Mouse (Mus musculus): ENCODE measurements around the gene Cdc25b. TPM values are rescaled to one million over a fixed set of nuclear protein-coding genes. Genes with fewer than 3 reads are reported as not detected.
A peak's percentile ranks its signal among the peaks of the same experiment; 100 is the strongest.

The Cdc25b gene
- polyA plus RNA-seq, 1 experiment = 12.9 TPM

- peak overlapping the region; percentile 74 for H3K27ac ChIP-seq (ENCODE audit: insufficient read depth, low read depth, low read length)
- TF ChIP-seq CTCF (conservative IDR thresholded peaks at IDR 0.05; ENCODE audit: insufficient read depth, insufficient read length, low read depth, low read length) = no peak
- no peak for TF ChIP-seq POLR2A (IDR thresholded peaks at IDR 0.05; ENCODE audit: low read depth, low read length)
- no peak overlapping the region for H3K4me3 ChIP-seq (ENCODE audit: insufficient read depth, low read depth, low read length)
- no peaks in the 10 kb centered on the region for H3K27me3 ChIP-seq (replicated peaks; ENCODE audit: control insufficient read depth, insufficient read depth, low read length)
- H3K4me1 ChIP-seq (ENCODE audit: control insufficient read depth, insufficient read depth, low read length) = peaks cover 3% of the 10 kb centered on the region; the same call in 1 of the 2 replicates
- WGBS = 71% methylated on average over 6 of the region's 6 CpGs
- H3K36me3 ChIP-seq (ENCODE audit: control insufficient read depth, insufficient read depth, low read length) = no peaks in the 10 kb centered on the region
- DNase-seq = no peak
Observed at GRCm38 (mm10) chr2:131203816-131204409, 17.2 kb downstream of the Cdc25b start.

- TF ChIP-seq POLR2A (IDR thresholded peaks at IDR 0.05; ENCODE audit: low read depth, low read length) = no peak
- no peak for TF ChIP-seq CTCF (conservative IDR thresholded peaks at IDR 0.05; ENCODE audit: insufficient read depth, insufficient read length, low read depth, low read length)
- no peaks in the 10 kb centered on the region for H3K27me3 ChIP-seq (replicated peaks; ENCODE audit: control insufficient read depth, insufficient read depth, low read length)
- 13% methylated on average over 7 of the region's 7 CpGs for WGBS
- peak overlapping the region; percentile 7; the same call in 1 of the 2 replicates for H3K4me3 ChIP-seq (ENCODE audit: insufficient read depth, low read depth, low read length)
- peak; percentile 99 for DNase-seq
- no peaks in the 10 kb centered on the region for H3K36me3 ChIP-seq (ENCODE audit: control insufficient read depth, insufficient read depth, low read length)
- peaks cover 8% of the 10 kb centered on the region; the same call in 1 of the 2 replicates for H3K4me1 ChIP-seq (ENCODE audit: control insufficient read depth, insufficient read depth, low read length)
- H3K27ac ChIP-seq (ENCODE audit: insufficient read depth, low read depth, low read length) = peak overlapping the region; percentile 88
Observed at GRCm38 (mm10) chr2:131204410-131204981, 17.7 kb downstream of the Cdc25b start.

- Histone ChIP-seq H3K27me3 (replicated peaks; ENCODE audit: control insufficient read depth, insufficient read depth, low read length) (no peaks in the 10 kb centered on the region), H3K4me1 (ENCODE audit: control insufficient read depth, insufficient read depth, low read length) (peaks cover 12% of the 10 kb centered on the region; the same call in 1 of the 2 replicates), H3K36me3 (ENCODE audit: control insufficient read depth, insufficient read depth, low read length) (no peaks in the 10 kb centered on the region), H3K27ac (ENCODE audit: insufficient read depth, low read depth, low read length) (no peak overlapping the region), H3K4me3 (ENCODE audit: insufficient read depth, low read depth, low read length) (no peak overlapping the region)
- WGBS = 86% methylated on average over 8 of the region's 8 CpGs
- TF ChIP-seq POLR2A (IDR thresholded peaks at IDR 0.05; ENCODE audit: low read depth, low read length) = no peak
- no peak for TF ChIP-seq CTCF (conservative IDR thresholded peaks at IDR 0.05; ENCODE audit: insufficient read depth, insufficient read length, low read depth, low read length)
- DNase-seq = no peak
Observed at GRCm38 (mm10) chr2:131205521-131206182, 18.9 kb downstream of the Cdc25b start.

- Histone ChIP-seq H3K27me3 (replicated peaks; ENCODE audit: control insufficient read depth, insufficient read depth, low read length) (no peaks in the 10 kb centered on the region), H3K27ac (ENCODE audit: insufficient read depth, low read depth, low read length) (no peak within 1 kb of the TSS), H3K36me3 (ENCODE audit: control insufficient read depth, insufficient read depth, low read length) (no peaks in the 10 kb centered on the region), H3K4me1 (ENCODE audit: control insufficient read depth, insufficient read depth, low read length) (peaks cover 16% of the 10 kb centered on the region; the same call in 1 of the 2 replicates), H3K4me3 (ENCODE audit: insufficient read depth, low read depth, low read length) (no peak within 1 kb of the TSS)
- no peak for DNase-seq
- 78% methylated on average over 4 of the region's 4 CpGs for WGBS
- TF ChIP-seq CTCF (conservative IDR thresholded peaks at IDR 0.05; ENCODE audit: insufficient read depth, insufficient read length, low read depth, low read length) = no peak
- no peak for TF ChIP-seq POLR2A (IDR thresholded peaks at IDR 0.05; ENCODE audit: low read depth, low read length)
Observed at GRCm38 (mm10) chr2:131206778-131207177, 20.0 kb downstream of the Cdc25b start, which contains the start of gene Ap5s1. Ap5s1 (plus strand) TSS chr2:131207078.

- WGBS = 96% methylated on average over 2 of the region's 2 CpGs
- Histone ChIP-seq H3K36me3 (ENCODE audit: control insufficient read depth, insufficient read depth, low read length) (no peaks in the 10 kb centered on the region), H3K4me1 (ENCODE audit: control insufficient read depth, insufficient read depth, low read length) (peaks cover 16% of the 10 kb centered on the region; the same call in 1 of the 2 replicates), H3K27me3 (replicated peaks; ENCODE audit: control insufficient read depth, insufficient read depth, low read length) (no peaks in the 10 kb centered on the region), H3K4me3 (ENCODE audit: insufficient read depth, low read depth, low read length) (no peak overlapping the region), H3K27ac (ENCODE audit: insufficient read depth, low read depth, low read length) (no peak overlapping the region)
- DNase-seq = no peak
- TF ChIP-seq CTCF (conservative IDR thresholded peaks at IDR 0.05; ENCODE audit: insufficient read depth, insufficient read length, low read depth, low read length) = no peak
- no peak for TF ChIP-seq POLR2A (IDR thresholded peaks at IDR 0.05; ENCODE audit: low read depth, low read length)
Observed at GRCm38 (mm10) chr2:131208356-131208755, 21.6 kb downstream of the Cdc25b start.

GRCm38 (mm10) chr2:131209125-131209795 is 22.5 kb downstream of the Cdc25b start:
- 68% methylated on average over 4 of the region's 4 CpGs for WGBS
- Histone ChIP-seq H3K27ac (ENCODE audit: insufficient read depth, low read depth, low read length) (peak overlapping the region; percentile 98), H3K36me3 (ENCODE audit: control insufficient read depth, insufficient read depth, low read length) (no peaks in the 10 kb centered on the region), H3K27me3 (replicated peaks; ENCODE audit: control insufficient read depth, insufficient read depth, low read length) (no peaks in the 10 kb centered on the region), H3K4me1 (ENCODE audit: control insufficient read depth, insufficient read depth, low read length) (peaks cover 16% of the 10 kb centered on the region; the same call in 1 of the 2 replicates), H3K4me3 (ENCODE audit: insufficient read depth, low read depth, low read length) (no peak overlapping the region)
- no peak for TF ChIP-seq POLR2A (IDR thresholded peaks at IDR 0.05; ENCODE audit: low read depth, low read length)
- TF ChIP-seq CTCF (conservative IDR thresholded peaks at IDR 0.05; ENCODE audit: insufficient read depth, insufficient read length, low read depth, low read length) = no peak
- DNase-seq = peak; percentile 33

All from kidney, adult 2 months (tissue).